Mouse (Mus musculus) stomach, postnatal 0 days (tissue): ENCODE results near the gene Nxpe3.

Experiments used
- CTCF ChIP-seq: IDR thresholded peaks from 2 replicates; pipeline ENCODE4 v1.5.1; 2016; ENCODE audit warnings: antibody characterized with exemption, low read depth, mild to moderate bottlenecking, moderate library complexity
- EP300 ChIP-seq: optimal IDR thresholded peaks from 2 replicates; pipeline ENCODE3; 2016; ENCODE audit warnings: antibody characterized with exemption

GRCm38 (mm10) chr16:55847679-55848078, 47.4 kb downstream of the Nxpe3 start:
- TF ChIP-seq CTCF (no peak), EP300 (no peak)
